Mouse (Mus musculus) cortical plate, adult 2 months (tissue): ENCODE results near the gene Plxna4.

Source experiments
- CTCF ChIP-seq: fragments of 200-500 bp; IDR thresholded peaks from 2 replicates; pipeline ENCODE4 v1.5.1; 2011; ENCODE audit warnings: mild to moderate bottlenecking, control low read depth, low read length; ENCODE audit not compliant: insufficient read depth; ENCODE audit errors: extremely low read depth
- POLR2A ChIP-seq: fragments of 200-500 bp; IDR thresholded peaks from 2 replicates; pipeline ENCODE4 v1.6.1; 2011; ENCODE audit warnings: mild to moderate bottlenecking, low read length, control low read depth; ENCODE audit not compliant: insufficient read depth; ENCODE audit errors: extremely low read depth

DNA sequence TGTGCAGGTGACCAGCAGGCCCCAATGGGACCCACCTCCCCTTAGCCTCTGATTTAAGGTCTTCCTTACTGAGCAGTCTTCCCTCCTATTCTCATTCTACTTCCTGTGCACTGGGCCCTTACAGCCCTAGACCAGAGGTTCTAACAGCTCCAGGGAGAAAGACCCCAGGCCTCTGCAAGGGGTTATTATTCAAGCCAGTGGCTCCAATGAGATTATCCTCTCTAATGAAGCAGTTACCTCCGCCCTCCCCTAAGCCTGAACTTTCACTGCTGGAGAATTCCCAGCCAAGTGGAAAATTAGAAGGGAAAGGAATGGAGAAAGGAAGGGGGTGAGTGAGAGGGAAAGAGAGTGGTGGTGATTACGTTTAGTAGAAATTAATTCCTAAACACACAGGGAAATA is 345.0 kb downstream of the Plxna4 start:
- TF ChIP-seq POLR2A (no peak), CTCF (no peak)
